Comparison of ENCODE assay signal across 9 mouse cellular contexts in genomic region chr5:114858582-114858981, GRCm38 (mm10). TPM values are rescaled to one million over a fixed set of nuclear protein-coding genes. Genes with fewer than 3 reads are reported as not detected.
DNase-seq lines count a peak whose midpoint lies in the region; ATAC-seq and TF ChIP-seq lines count a peak whose summit lies in the region.
"Had no signal": no experiment of that assay in that cellular context is flagged by ENCODE, and none has a peak within 500 bp of the region (broad histone marks: within the 10 kb centered on the region; RNA-seq: fewer than 3 reads in every experiment).

Gene Gm9936 (minus strand): TSS chr5:114858682.

- TF ChIP-seq CTCF in small intestine, adult 2 months (IDR thresholded peaks at IDR 0.05; ENCODE audit: extremely low read depth, insufficient read length, insufficient replicate concordance, low read depth, low read length): no peak

- no peak within 1 kb of the TSS for H3K27ac ChIP-seq in liver, embryonic 11.5 days (ENCODE audit: low read depth, low read length)
- H3K27ac ChIP-seq in forebrain, embryonic 13.5 days: no peak within 1 kb of the TSS
- no peak within 1 kb of the TSS for H3K27ac ChIP-seq in limb, embryonic 12.5 days
- no peak within 1 kb of the TSS for H3K27ac ChIP-seq in small intestine, adult 2 months (ENCODE audit: insufficient read depth, low read depth, low read length)

- no peak within 1 kb of the TSS for H3K4me3 ChIP-seq in liver, embryonic 11.5 days (ENCODE audit: low read depth, low read length)
- peak within 1 kb of the TSS; percentile 35 for H3K4me3 ChIP-seq in forebrain, embryonic 13.5 days
- H3K4me3 ChIP-seq in limb, embryonic 12.5 days (replicated peaks): peak within 1 kb of the TSS; percentile 38
- H3K4me3 ChIP-seq in small intestine, adult 2 months (ENCODE audit: low read depth, low read length): peak within 1 kb of the TSS; percentile 21; the same call in 1 of the 2 replicates

- H3K36me3 ChIP-seq in liver, embryonic 11.5 days (ENCODE audit: control insufficient read depth, insufficient read depth, low read length): no peaks in the 10 kb centered on the region
- H3K36me3 ChIP-seq in forebrain, embryonic 13.5 days (ENCODE audit: poor library complexity, severe bottlenecking): no peaks in the 10 kb centered on the region
- no peaks in the 10 kb centered on the region for H3K36me3 ChIP-seq in limb, embryonic 12.5 days
- H3K36me3 ChIP-seq in small intestine, adult 2 months (ENCODE audit: control insufficient read depth, insufficient read depth, low read length): no peaks in the 10 kb centered on the region

- no peak for DNase-seq in liver, embryonic 11.5 days (ENCODE audit: low spot score)
- DNase-seq in liver: no peak
- DNase-seq in spleen, postnatal 36 days (ENCODE audit: low spot score in 2 of 2): no peak
- DNase-seq in right cerebral cortex, postnatal 36 days (ENCODE audit: low spot score in 2 of 2): no peak

- no peaks in the 10 kb centered on the region for H3K4me1 ChIP-seq in liver, embryonic 11.5 days (replicated peaks; ENCODE audit: control insufficient read depth, insufficient read depth, low read length)
- peaks cover 3% of the 10 kb centered on the region; the same call in 1 of the 2 replicates for H3K4me1 ChIP-seq in forebrain, embryonic 13.5 days
- H3K4me1 ChIP-seq in limb, embryonic 12.5 days (replicated peaks): 0 out of 2 replicates have a peak, but pooled peaks cover 7% of the 10 kb centered on the region
- no peaks in the 10 kb centered on the region; the same call in 1 of the 2 replicates for H3K4me1 ChIP-seq in small intestine, adult 2 months (ENCODE audit: control insufficient read depth, insufficient read depth, insufficient read length, low read length)

- H3K9ac ChIP-seq in liver, embryonic 11.5 days (ENCODE audit: low read depth, low read length): no peak within 1 kb of the TSS
- peak within 1 kb of the TSS; percentile 62 for H3K9ac ChIP-seq in forebrain, embryonic 13.5 days
- peak within 1 kb of the TSS; percentile 53; the same call in 1 of the 2 replicates for H3K9ac ChIP-seq in limb, embryonic 12.5 days (replicated peaks)

- no peak for TF ChIP-seq POLR2A in small intestine, adult 2 months (IDR thresholded peaks at IDR 0.05; ENCODE audit: low read depth, low read length)

- ATAC-seq in liver, embryonic 11.5 days (replicated peaks; ENCODE audit: low FRiP score): no peak
- no peak for ATAC-seq in forebrain, embryonic 13.5 days
- no peak for ATAC-seq in limb, embryonic 12.5 days (ENCODE audit: insufficient number of reproducible peaks, insufficient read depth, low FRiP score, low TSS enrichment, low read depth)
- ATAC-seq in frontal cortex, adult (ENCODE audit: low TSS enrichment): no peak
- ATAC-seq: Patski had no signal

- peaks cover 10% of the 10 kb centered on the region for H3K27me3 ChIP-seq in liver, embryonic 11.5 days (replicated peaks; ENCODE audit: control insufficient read depth, insufficient read depth, low read length)
- 0 out of 2 replicates have a peak, but pooled peaks cover 4% of the 10 kb centered on the region for H3K27me3 ChIP-seq in forebrain, embryonic 13.5 days
- H3K27me3 ChIP-seq in limb, embryonic 12.5 days: peaks cover 21% of the 10 kb centered on the region; the same call in 1 of the 2 replicates
- peaks cover 4% of the 10 kb centered on the region; the same call in 1 of the 2 replicates for H3K27me3 ChIP-seq in small intestine, adult 2 months (ENCODE audit: control insufficient read depth, insufficient read depth, low read length)

- WGBS in liver, embryonic 11.5 days: 72% methylated on average over 12 of the region's 12 CpGs
- 86% methylated on average over 12 of the region's 12 CpGs for WGBS in forebrain, embryonic 13.5 days
- 79% methylated on average over 12 of the region's 12 CpGs for WGBS in limb, embryonic 12.5 days
- WGBS in small intestine, adult 2 months: 81% methylated on average over 12 of the region's 12 CpGs

- no peaks in the 10 kb centered on the region for H3K9me3 ChIP-seq in liver, embryonic 11.5 days (ENCODE audit: control insufficient read depth, low read length)
- H3K9me3 ChIP-seq in forebrain, embryonic 13.5 days (replicated peaks): no peaks in the 10 kb centered on the region
- H3K9me3 ChIP-seq in limb, embryonic 12.5 days: no peaks in the 10 kb centered on the region

- peak within 1 kb of the TSS; percentile 46 for H3K4me2 ChIP-seq in liver, embryonic 11.5 days
- peak within 1 kb of the TSS; percentile 70 for H3K4me2 ChIP-seq in forebrain, embryonic 13.5 days
- H3K4me2 ChIP-seq in limb, embryonic 12.5 days: peak within 1 kb of the TSS; percentile 66

RNA-seq across cellular contexts. Expression of gene Gm9936, which starts in this region (rescaled TPM):
- 0.12 TPM in 1 of 2 replicates, not detected in the other for polyA plus RNA-seq in liver, embryonic 11.5 days (2014; fragmentation: Nextera tagmentation; extraction: Ambion mirVana)
- polyA plus RNA-seq in forebrain, embryonic 13.5 days (2015; fragmentation: Nextera tagmentation; extraction: Ambion mirVana): 0.76 and 0.87 TPM in 2 replicates
- 0.23 and 0.31 TPM in 2 replicates for polyA plus RNA-seq in limb, embryonic 12.5 days (2016; fragmentation: Nextera tagmentation; extraction: Ambion mirVana)
- polyA plus RNA-seq in small intestine, adult 2 months (2012; rRNA removed): 0.05 TPM in 1 of 2 replicates, not detected in the other
- polyA plus RNA-seq: Patski had no signal
